Mouse (Mus musculus) left cerebral cortex, adult 8-10 months (tissue): ENCODE results near the gene Vangl2. TPM values are rescaled to one million over a fixed set of nuclear protein-coding genes. Genes with fewer than 3 reads are reported as not detected.

ENCODE experiments used
- DNase-seq, 2 experiments: peaks; one replicate each; pipeline ENCODE4 v3.0.0; 2022; ENCODE audit warnings: low spot score in 2 of 2
- total RNA-seq, 4 experiments: library from RNA; stranded (reverse); gene quantifications; 2 replicates each; pipeline ENCODE4 v1.2.4; 2022

Gene Vangl2
- total RNA-seq, 4 experiments from 2014 or later = 12.9 to 17.1 (median 15.9) TPM

DNA sequence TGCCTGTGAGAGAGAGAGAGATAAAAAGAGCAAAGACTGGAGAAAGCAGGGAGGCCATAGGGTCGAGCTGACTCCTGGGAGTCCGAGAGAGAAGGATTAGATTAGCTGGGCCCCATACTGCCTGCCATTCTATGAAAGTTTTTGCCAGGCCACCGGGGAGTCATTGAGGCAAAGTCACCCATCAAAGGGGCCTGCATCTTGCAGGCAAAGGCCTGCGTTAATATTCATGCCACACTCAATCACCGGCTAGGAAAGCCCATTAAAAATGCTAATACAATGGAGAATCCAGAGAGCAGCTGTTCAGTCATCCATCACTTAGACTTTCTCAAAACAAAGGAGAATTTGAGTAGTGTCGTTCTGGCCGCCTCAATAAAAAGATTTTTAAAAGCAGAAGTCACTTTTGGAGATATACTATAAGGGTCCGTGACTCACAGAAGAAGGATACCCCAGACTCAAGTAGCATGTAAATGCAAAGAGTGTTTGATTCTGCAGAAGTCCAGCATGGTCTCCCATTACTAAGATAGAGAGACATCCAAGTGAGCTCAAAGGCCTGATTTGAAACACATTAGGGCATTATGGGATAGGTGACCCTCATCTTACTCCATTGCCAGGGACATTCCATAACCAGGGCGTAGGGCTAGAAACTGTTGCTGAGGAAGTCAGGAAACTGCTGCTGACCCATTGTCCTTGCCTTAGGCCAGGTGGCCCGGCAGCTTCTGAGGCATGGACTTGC, 57.2 kb downstream of the Vangl2 start:
- DNase-seq = no peak

DNA sequence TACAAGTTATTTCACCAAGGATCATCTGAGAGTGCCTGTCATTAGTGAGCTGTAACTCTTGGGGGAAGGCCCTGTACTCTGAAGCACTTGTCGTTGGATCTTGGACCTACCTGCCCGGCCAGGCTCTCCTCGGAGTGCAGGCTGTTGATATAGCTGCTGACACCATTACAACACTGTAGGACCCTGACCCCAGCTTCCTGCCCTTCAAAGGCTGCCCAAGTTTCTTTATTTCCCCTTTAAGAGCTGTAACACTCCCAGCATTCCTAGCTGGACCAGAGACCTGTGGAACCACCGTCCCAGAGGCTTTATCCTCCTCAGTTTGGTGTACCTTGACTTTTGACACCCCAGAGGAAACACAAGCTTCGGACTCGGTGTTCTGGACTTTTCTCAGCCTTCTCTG, 59.0 kb downstream of the Vangl2 start:
- no peak for DNase-seq

- no peak for DNase-seq
Observed at GRCm38 (mm10) chr1:171966054-171966790, 62.0 kb downstream of the Vangl2 start.

DNA sequence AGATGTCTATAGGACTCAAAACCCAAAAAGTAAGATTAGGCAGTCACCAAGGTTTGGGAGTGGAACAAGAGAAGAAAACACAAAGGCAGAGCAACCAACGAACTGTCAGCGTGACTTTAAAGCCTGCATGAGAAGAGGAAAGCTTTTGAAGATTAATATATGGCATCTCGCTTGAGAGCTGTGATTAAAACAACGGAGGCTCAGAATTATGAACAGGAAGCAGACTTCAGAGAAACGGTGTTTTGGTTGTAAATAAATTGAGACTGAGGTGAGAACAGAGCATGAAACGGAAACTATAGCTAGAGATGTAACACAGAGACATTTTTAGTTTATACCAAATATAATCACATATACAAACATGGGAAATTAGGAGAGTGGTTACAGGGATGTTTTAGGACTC, 64.6 kb downstream of the Vangl2 start:
- no peak for DNase-seq

DNA sequence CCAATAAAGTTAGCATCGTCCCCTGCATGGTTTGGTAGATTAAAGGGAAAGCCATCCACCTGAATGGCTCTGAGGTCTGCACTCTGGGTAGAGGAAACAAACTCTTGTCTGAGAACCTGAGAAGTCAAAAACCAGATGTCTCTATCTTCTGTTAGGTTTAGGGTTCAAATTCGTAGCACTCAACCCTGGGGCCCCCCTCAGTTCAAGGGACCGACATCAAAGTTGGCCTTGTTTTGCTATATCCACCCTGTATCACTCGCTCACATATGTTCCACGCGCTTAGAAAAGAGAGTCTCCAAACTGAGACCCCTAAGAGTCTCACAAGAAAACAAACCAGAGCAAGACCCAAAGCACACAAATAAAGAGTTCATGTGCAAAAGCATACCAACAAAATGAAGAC, 66.5 kb downstream of the Vangl2 start:
- DNase-seq = no peak

DNA sequence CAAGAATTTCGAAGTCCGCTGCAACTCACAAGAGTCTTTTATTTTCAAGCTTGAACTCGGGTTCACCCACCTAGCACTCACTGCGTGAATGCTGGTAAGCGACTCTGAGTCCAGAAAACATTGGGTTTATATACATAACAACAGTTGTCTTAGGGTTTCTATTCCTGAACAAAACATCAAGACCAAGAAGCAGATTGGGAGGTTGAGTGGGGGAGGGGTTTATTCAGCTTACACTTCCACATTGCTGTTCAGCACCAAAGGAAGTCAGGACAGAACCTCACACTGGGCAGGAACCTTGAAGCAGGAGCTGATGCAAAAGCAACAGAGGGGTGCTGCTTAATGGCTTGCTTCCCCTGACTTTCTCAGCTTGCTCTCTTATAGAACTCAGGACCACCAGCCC, 67.5 kb downstream of the Vangl2 start:
- DNase-seq = no peak

GRCm38 (mm10) chr1:171957411-171957810, 70.8 kb downstream of the Vangl2 start:
- DNase-seq = no peak

- DNase-seq = no peak
Observed at GRCm38 (mm10) chr1:171955071-171955470, 73.2 kb downstream of the Vangl2 start.

Other genes with a start within 250 kb of the Vangl2 start
- gene Cd84, start 188.7 kb downstream of the Vangl2 start, total RNA-seq = 10 to 100 TPM in 1 of 4 experiments, 1 to 10 TPM in 3; 2.5 to 12.7 (median 5.4) TPM
- gene Gm10521, start 132.8 kb downstream of the Vangl2 start, total RNA-seq = under 1 TPM in 3 of 4 experiments, not detected in 1; 0.25 to 0.37 (median 0.33) TPM
- 1 to 10 TPM in 1 of 4 experiments, under 1 TPM in 1, not detected in 2; 0.68 to 2.0 TPM for gene Slamf6, start 110.9 kb downstream of the Vangl2 start, total RNA-seq
- gene Nhlh1, start 29.1 kb upstream of the Vangl2 start, total RNA-seq = under 1 TPM; 0.14 to 0.70 (median 0.24) TPM
- gene Copa, start 54.1 kb upstream of the Vangl2 start, total RNA-seq = 100 to 1,000 TPM; 138 to 149 (median 144) TPM
- gene Ncstn, start 54.4 kb upstream of the Vangl2 start, total RNA-seq = 10 to 100 TPM; 62.4 to 69.8 (median 64.3) TPM
- 100 to 1,000 TPM in 1 of 4 experiments, 10 to 100 TPM in 3; 78.7 to 104 (median 83.8) TPM for gene Pex19, start 98.3 kb upstream of the Vangl2 start, total RNA-seq
- 100 to 1,000 TPM; 118 to 125 (median 119) TPM for gene Dcaf8, start 119.6 kb upstream of the Vangl2 start, total RNA-seq
- gene Pea15a, start 178.4 kb upstream of the Vangl2 start, total RNA-seq = 100 to 1,000 TPM; 409 to 452 (median 428) TPM
- gene Casq1, start 191.4 kb upstream of the Vangl2 start, total RNA-seq = 1 to 10 TPM in 3 of 4 experiments, under 1 TPM in 1; 0.79 to 3.1 (median 2.0) TPM
- gene Atp1a4, start 230.0 kb upstream of the Vangl2 start, total RNA-seq = not detected
- gene Igsf8, start 233.2 kb upstream of the Vangl2 start, total RNA-seq = 100 to 1,000 TPM; 256 to 294 (median 274) TPM